Mouse (Mus musculus) layer of hippocampus, adult 8-10 months (tissue): ENCODE data around the gene Gm3417. TPM values are rescaled to one million over a fixed set of nuclear protein-coding genes. Genes with fewer than 3 reads are reported as not detected.
"Not testable (repeated sequence)": the region's sequence is repeated elsewhere in the genome, so short reads cannot be mapped to it uniquely, and the experiment has no call there.

Experiments used
- DNase-seq, 2 experiments: peaks; one replicate each; pipeline ENCODE4 v3.0.0; 2022; ENCODE audit warnings: low spot score in 2 of 2
- total RNA-seq, 4 experiments: library from RNA; stranded (reverse); gene quantifications; 2 replicates each; pipeline ENCODE4 v1.2.4; 2022

The Gm3417 gene
- 1 to 10 TPM in 1 of 4 experiments, not detected in 3; 1.7 TPM for total RNA-seq

GRCm38 (mm10) chr17:14978362-14979038 is at the start of gene Gm3417, which contains the start of gene 9030025P20Rik:
Gene Gm3417, minus strand, starts transcription at chr17:14978790.
Gene 9030025P20Rik, plus strand, starts transcription at chr17:14978468.
- DNase-seq, result not testable (repeated sequence)

GRCm38 (mm10) chr17:15025513-15025912 is 46.9 kb upstream of the Gm3417 start:
- not testable (repeated sequence) for DNase-seq

- DNase-seq, result not testable (repeated sequence)
These were observed 46.1 kb upstream of the Gm3417 start for GRCm38 (mm10) chr17:15024502-15025193.

GRCm38 (mm10) chr17:15023878-15024492 is 45.4 kb upstream of the Gm3417 start:
- not testable (repeated sequence) for DNase-seq

GRCm38 (mm10) chr17:15021503-15022220 is 43.1 kb upstream of the Gm3417 start:
- peak; percentile 13 to 35 for DNase-seq

GRCm38 (mm10) chr17:15009706-15010413 is 31.3 kb upstream of the Gm3417 start, which contains the start of gene Gm3435:
Gene Gm3435, plus strand, starts transcription at chr17:15010176.
- DNase-seq, result not testable (repeated sequence)

- DNase-seq, result not testable (repeated sequence)
These were observed 30.5 kb upstream of the Gm3417 start for GRCm38 (mm10) chr17:15009088-15009487.

GRCm38 (mm10) chr17:15000047-15000446 is 21.5 kb upstream of the Gm3417 start:
- DNase-seq, result not testable (repeated sequence)

- not testable (repeated sequence) for DNase-seq
These were observed 15.6 kb upstream of the Gm3417 start for GRCm38 (mm10) chr17:14994140-14994539.

GRCm38 (mm10) chr17:14993139-14993832 is 14.7 kb upstream of the Gm3417 start:
- DNase-seq, result not testable (repeated sequence)

GRCm38 (mm10) chr17:14992522-14993138 is 14.0 kb upstream of the Gm3417 start:
- not testable (repeated sequence) for DNase-seq

GRCm38 (mm10) chr17:14990116-14990702 is 11.6 kb upstream of the Gm3417 start:
- DNase-seq, result peak in 1 of 2 experiments; percentile 7

- not testable (repeated sequence) for DNase-seq
These were observed 750 bp downstream of the Gm3417 start for GRCm38 (mm10) chr17:14977718-14978361.

GRCm38 (mm10) chr17:14968373-14968913 is 10.1 kb downstream of the Gm3417 start:
- not testable (repeated sequence) for DNase-seq

- DNase-seq, result not testable (repeated sequence)
These were observed 16.9 kb downstream of the Gm3417 start for GRCm38 (mm10) chr17:14961557-14962154.

GRCm38 (mm10) chr17:14960951-14961556 is 17.5 kb downstream of the Gm3417 start, which contains the start of gene Phf10:
Gene Phf10, minus strand, starts transcription at chr17:14961273.
- not testable (repeated sequence) for DNase-seq

GRCm38 (mm10) chr17:14960520-14960919 is 18.1 kb downstream of the Gm3417 start:
- DNase-seq, result no peak
